Mouse (Mus musculus) ovary, postnatal 10 days (tissue): ENCODE results near the gene Slc29a1.

Source experiments
- DNase-seq: peaks from one replicate; pipeline ENCODE4 v3.0.0; 2022; ENCODE audit warnings: low spot score

The Slc29a1 gene

GRCm38 (mm10) chr17:45610144-45610866, 10.9 kb upstream of the Slc29a1 start:
- DNase-seq: no peak

GRCm38 (mm10) chr17:45608396-45608795, 9.0 kb upstream of the Slc29a1 start:
- DNase-seq: no peak

- DNase-seq: no peak
Measured at GRCm38 (mm10) chr17:45606992-45607879, 7.8 kb upstream of the Slc29a1 start.

GRCm38 (mm10) chr17:45602984-45603383, 3.6 kb upstream of the Slc29a1 start:
- no peak for DNase-seq

- no peak for DNase-seq
Measured at GRCm38 (mm10) chr17:45601877-45602304, 2.5 kb upstream of the Slc29a1 start, which contains the start of gene Mymx. Gene Mymx (minus strand): TSS chr17:45602102.

- DNase-seq: no peak
Measured at GRCm38 (mm10) chr17:45601325-45601724, 1.9 kb upstream of the Slc29a1 start.

- no peak for DNase-seq
Measured at GRCm38 (mm10) chr17:45600267-45600666, 861 bp upstream of the Slc29a1 start.

GRCm38 (mm10) chr17:45598891-45599290, 515 bp downstream of the Slc29a1 start:
- DNase-seq: no peak

GRCm38 (mm10) chr17:45598376-45598775, 1.0 kb downstream of the Slc29a1 start:
- DNase-seq: no peak

- no peak for DNase-seq
Measured at GRCm38 (mm10) chr17:45597787-45598186, 1.6 kb downstream of the Slc29a1 start.

- no peak for DNase-seq
Measured at GRCm38 (mm10) chr17:45596631-45597396, 2.6 kb downstream of the Slc29a1 start.

GRCm38 (mm10) chr17:45595736-45596390, 3.5 kb downstream of the Slc29a1 start:
- no peak for DNase-seq

GRCm38 (mm10) chr17:45594881-45595735, 4.3 kb downstream of the Slc29a1 start:
- DNase-seq: peak; percentile 70

- DNase-seq: no peak
Measured at GRCm38 (mm10) chr17:45594195-45594594, 5.2 kb downstream of the Slc29a1 start.

GRCm38 (mm10) chr17:45593479-45593878, 5.9 kb downstream of the Slc29a1 start:
- DNase-seq: no peak

- no peak for DNase-seq
Measured at GRCm38 (mm10) chr17:45592606-45593431, 6.6 kb downstream of the Slc29a1 start.

GRCm38 (mm10) chr17:45591701-45592605, 7.5 kb downstream of the Slc29a1 start:
- no peak for DNase-seq

- no peak for DNase-seq
Measured at GRCm38 (mm10) chr17:45590410-45590809, 9.0 kb downstream of the Slc29a1 start.

- DNase-seq: no peak
Measured at GRCm38 (mm10) chr17:45589844-45590243, 9.6 kb downstream of the Slc29a1 start.
